Mouse (Mus musculus) ES-Bruce4 (cell line): ENCODE results near the gene Ung. TPM values are rescaled to one million over a fixed set of nuclear protein-coding genes. Genes with fewer than 3 reads are reported as not detected.
A peak's percentile ranks its signal among the peaks of the same experiment; 100 is the strongest.

Experiments
- H3K27ac ChIP-seq: 2 replicates; pipeline ENCODE4 v1.5.1; 2012; ENCODE audit warnings: low read length, inconsistent platforms; ENCODE audit not compliant: insufficient read depth
- H3K27me3 ChIP-seq: 2 replicates; pipeline ENCODE4 v1.6.1; 2012; ENCODE audit warnings: mild to moderate bottlenecking, low read length, inconsistent platforms; ENCODE audit not compliant: control insufficient read depth, poor library complexity, insufficient read depth, severe bottlenecking
- H3K36me3 ChIP-seq: 2 replicates; pipeline ENCODE4 v1.6.1; 2012; ENCODE audit warnings: inconsistent platforms, mild to moderate bottlenecking, low read length, moderate library complexity; ENCODE audit not compliant: control insufficient read depth, poor library complexity, insufficient read depth, severe bottlenecking
- H3K4me1 ChIP-seq: one replicate; pipeline ENCODE4 v1.8.1; 2011; ENCODE audit warnings: low read length; ENCODE audit not compliant: control insufficient read depth, insufficient read depth
- H3K4me3 ChIP-seq: 2 replicates; pipeline ENCODE4 v1.5.1; 2011; ENCODE audit warnings: low read depth, mild to moderate bottlenecking, low read length
- H3K9ac ChIP-seq: 2 replicates; pipeline ENCODE4 v1.6.1; 2012; ENCODE audit warnings: low read depth, mild to moderate bottlenecking, inconsistent platforms; ENCODE audit not compliant: poor library complexity, severe bottlenecking
- H3K9me3 ChIP-seq: replicated peaks from 2 replicates; pipeline ENCODE4 v1.6.1; 2012; ENCODE audit warnings: mild to moderate bottlenecking, low read length, inconsistent platforms; ENCODE audit not compliant: control insufficient read depth, poor library complexity, insufficient read depth, severe bottlenecking
- CTCF ChIP-seq: IDR thresholded peaks from one replicate; pipeline ENCODE4 v1.8.1; 2011; ENCODE audit warnings: low read depth, low read length
- EP300 ChIP-seq: IDR thresholded peaks from 2 replicates; pipeline ENCODE4 v1.6.1; 2011; ENCODE audit warnings: low read depth, low read length; ENCODE audit not compliant: insufficient read depth
- POLR2A ChIP-seq: IDR thresholded peaks from one replicate; pipeline ENCODE4 v1.8.1; 2011; ENCODE audit warnings: low read length; ENCODE audit not compliant: insufficient read depth
- polyA plus RNA-seq: library from polyadenylated mRNA; stranded (reverse); fragments of >200 nt; gene quantifications from 2 replicates; pipeline ENCODE4 v1.2.4, GENCODE M21; 2011; ENCODE audit warnings: low read depth; ENCODE audit not compliant: missing spikeins, insufficient read depth, insufficient read length

Gene Ung
- polyA plus RNA-seq, 1 experiment, result 85.6 TPM

DNA sequence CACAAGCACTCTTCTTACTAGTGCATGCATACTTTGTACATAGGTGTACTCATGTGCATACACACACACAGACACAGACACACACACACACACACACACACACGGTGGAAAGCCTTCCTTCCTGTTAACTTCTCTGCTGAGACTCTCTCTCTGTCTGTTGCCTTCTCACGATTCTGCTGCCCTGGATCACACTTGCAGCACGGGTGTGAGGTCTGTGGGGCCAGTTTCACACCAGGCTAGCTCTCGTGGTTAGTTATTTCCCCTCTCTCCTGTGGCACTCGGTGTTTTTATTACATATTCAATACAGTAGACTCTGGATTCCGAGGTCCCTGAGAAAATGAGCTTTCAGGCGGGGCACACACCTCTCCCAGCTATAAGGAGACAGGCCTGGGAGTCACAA, 13.6 kb upstream of the Ung start:
- H3K36me3 ChIP-seq, result no peaks in the 10 kb centered on the region
- TF ChIP-seq POLR2A (no peak), EP300 (no peak), CTCF (no peak)

DNA sequence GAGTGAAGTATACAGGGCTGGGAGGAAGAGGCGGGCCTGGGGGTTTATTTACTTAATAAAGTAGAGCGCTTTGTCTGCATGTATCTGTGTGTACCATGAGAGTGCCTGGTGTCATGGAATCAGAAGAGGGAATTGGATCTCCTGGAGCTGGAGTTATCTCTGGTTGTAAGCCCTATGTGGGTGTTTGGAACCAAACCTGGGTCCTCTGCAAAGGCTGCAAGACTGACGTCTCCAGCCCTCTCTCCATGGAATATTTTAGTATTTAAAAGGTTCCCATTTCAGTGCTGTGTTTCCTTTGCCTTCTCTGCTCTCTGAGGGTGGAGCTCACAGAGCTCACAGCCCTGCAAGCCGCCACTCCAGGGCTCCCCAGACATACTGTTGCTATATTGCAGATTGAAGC, 10.4 kb upstream of the Ung start:
- Histone ChIP-seq H3K27ac (no peak overlapping the region), H3K4me1 (peaks cover 5% of the 10 kb centered on the region), H3K36me3 (peaks cover 9% of the 10 kb centered on the region), H3K9ac (no peak overlapping the region), H3K27me3 (no peaks in the 10 kb centered on the region), H3K9me3 (no peaks in the 10 kb centered on the region), H3K4me3 (no peak overlapping the region)
- TF ChIP-seq CTCF (no peak), EP300 (no peak), POLR2A (no peak)

More for the DNA sequence above, 13.6 kb upstream of the Ung start:
- Histone ChIP-seq H3K4me1 (peaks cover 3% of the 10 kb centered on the region), H3K9me3 (no peaks in the 10 kb centered on the region), H3K9ac (no peak overlapping the region), H3K27me3 (no peaks in the 10 kb centered on the region), H3K4me3 (no peak overlapping the region), H3K27ac (no peak overlapping the region)

DNA sequence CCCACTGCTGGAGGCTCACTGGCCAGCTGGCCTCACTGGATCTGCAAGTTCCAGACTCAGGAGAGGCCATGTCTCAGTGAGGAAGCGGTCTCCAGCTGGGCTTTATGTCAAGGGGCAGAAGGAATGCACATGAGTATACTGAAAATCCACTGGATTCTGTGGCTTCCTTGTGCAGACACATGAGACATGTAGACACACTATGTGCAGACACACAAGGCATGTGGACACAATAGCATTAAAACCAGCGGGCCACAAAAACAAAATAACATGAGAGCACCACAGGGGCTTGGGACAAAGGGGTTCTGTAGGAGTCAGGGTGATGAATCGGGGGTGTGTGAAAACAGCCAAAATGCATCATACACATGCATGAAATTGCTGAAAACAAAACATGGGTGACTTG, 4.2 kb upstream of the Ung start:
- Histone ChIP-seq H3K4me3 (no peak overlapping the region), H3K27me3 (no peaks in the 10 kb centered on the region), H3K36me3 (peaks cover 9% of the 10 kb centered on the region), H3K9me3 (no peaks in the 10 kb centered on the region), H3K27ac (peak overlapping the region; percentile 10; the same call in 1 of the 2 replicates), H3K4me1 (peaks cover 10% of the 10 kb centered on the region), H3K9ac (peak overlapping the region; percentile 71; the same call in 1 of the 2 replicates)
- TF ChIP-seq POLR2A, result no peak
- no peak for TF ChIP-seq CTCF
- TF ChIP-seq EP300, result no peak

DNA sequence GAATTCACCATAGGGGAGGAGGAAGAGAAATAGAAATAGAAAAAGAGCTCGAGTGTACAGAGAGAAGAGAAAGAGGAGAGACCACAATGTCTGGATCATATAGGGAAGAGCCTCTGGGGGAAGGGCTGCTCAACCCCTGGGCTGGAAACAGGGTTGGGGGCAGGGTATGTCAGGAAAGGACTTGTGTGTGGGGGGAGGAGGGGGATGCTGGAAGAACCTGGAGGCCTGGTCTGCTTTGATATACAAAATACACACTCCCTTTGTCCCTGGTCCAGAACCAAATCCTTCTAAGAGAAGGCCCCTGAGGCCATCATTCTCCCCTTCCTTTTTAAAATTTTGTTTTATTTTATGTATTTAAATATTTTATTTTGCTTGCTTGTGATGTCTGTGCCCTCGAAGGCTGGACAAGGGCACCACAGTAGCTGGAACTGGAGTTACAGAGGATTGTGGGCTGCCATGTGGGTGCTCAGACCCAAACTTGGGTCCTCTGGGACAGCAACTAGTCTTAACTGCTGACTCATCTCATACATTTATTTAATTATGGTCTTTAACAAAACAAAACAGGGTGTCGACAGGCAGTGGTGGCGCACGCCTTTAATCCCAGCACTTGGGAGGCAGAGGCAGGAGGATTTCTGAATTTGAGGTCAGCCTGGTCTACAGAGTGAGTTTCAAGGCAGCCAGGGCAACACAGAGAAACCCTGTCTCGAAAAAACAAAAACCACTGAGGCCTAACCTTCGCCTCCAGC, 3.5 kb upstream of the Ung start:
- H3K36me3 ChIP-seq, result peaks cover 9% of the 10 kb centered on the region
- peak overlapping the region; percentile 71 for H3K9ac ChIP-seq
- no peak for TF ChIP-seq CTCF
- TF ChIP-seq POLR2A, result no peak
- peak; percentile 91 for TF ChIP-seq EP300
- H3K4me1 ChIP-seq, result peaks cover 10% of the 10 kb centered on the region
- peak overlapping the region; percentile 94 for H3K27ac ChIP-seq
- H3K27me3 ChIP-seq, result no peaks in the 10 kb centered on the region
- peak overlapping the region; percentile 80 for H3K4me3 ChIP-seq
- H3K9me3 ChIP-seq, result no peaks in the 10 kb centered on the region

DNA sequence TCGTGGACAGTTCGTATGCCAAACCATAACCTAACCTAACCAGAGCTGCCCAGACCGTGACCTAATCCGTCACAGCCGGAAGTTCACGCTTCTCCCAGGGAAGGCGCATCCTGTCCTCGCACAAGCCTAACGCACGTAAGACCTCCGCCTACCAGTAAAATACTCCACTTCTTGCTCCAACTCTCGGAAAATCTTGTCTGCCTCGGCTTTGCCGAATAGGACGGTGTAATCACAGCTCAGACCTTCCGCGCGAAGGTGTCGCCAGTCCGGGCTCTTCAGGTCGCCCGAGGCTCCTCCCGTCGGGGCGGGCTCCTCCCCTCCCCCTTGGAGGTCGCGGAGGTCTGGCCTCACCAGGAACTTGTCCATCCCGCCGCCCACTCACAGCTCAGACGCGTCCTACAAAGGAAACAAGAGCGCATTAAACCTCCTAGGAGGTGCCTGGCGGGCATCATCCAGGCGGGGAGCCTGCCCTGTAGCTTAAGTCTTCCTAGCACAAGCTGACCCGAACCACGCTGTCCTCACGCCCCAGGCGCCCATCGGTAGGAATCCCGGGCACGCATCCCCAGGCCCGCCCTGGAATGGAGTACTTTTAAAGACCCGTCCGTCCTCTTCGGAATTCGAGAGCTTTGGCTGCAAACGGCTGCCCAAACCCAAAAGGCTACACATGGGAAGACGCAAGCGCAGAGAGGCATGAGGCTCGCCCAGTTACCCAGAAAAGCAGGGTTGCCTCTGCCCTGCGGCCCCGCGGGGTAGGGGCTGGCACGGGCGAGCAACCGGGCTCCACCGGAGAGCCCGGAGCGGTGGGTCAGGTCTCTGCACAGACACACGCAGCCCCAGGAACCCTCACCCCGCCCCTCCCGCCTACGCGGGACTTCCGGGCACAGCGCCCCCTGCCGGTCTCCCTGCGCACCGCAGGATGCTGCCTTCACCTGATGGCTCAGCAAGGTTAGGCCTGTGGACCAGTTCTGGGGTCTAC, 2.5 kb upstream of the Ung start, which contains the start of gene Alkbh2:
Alkbh2 (minus strand) TSS at position 845 of the 976 bp plus-strand sequence.
- TF ChIP-seq CTCF (peak; percentile 89), EP300 (peak; percentile 70; the same call in 1 of the 2 replicates), POLR2A (peak; percentile 55)
- peaks cover 10% of the 10 kb centered on the region for H3K4me1 ChIP-seq
- H3K9me3 ChIP-seq, result no peaks in the 10 kb centered on the region
- H3K4me3 ChIP-seq, result peak within 1 kb of the TSS; percentile 80
- H3K27ac ChIP-seq, result peak within 1 kb of the TSS; percentile 94
- peak within 1 kb of the TSS; percentile 71 for H3K9ac ChIP-seq
- no peaks in the 10 kb centered on the region for H3K27me3 ChIP-seq
- H3K36me3 ChIP-seq, result peaks cover 13% of the 10 kb centered on the region
